Mouse (Mus musculus): ENCODE measurements around the gene Sytl2. TPM values are rescaled to one million over a fixed set of nuclear protein-coding genes. Genes with fewer than 3 reads are reported as not detected.

Sytl2 gene
- polyA plus RNA-seq, 1 experiment: 106 TPM

Other genes with a start within 250 kb of the Sytl2 start
- 148 and 156 TPM in 2 replicates for gene Picalm, start 172.0 kb upstream of the Sytl2 start, polyA plus RNA-seq (2012; rRNA removed)
- 0.04 and 0.12 TPM in 2 replicates for gene Ccdc83, start 36.5 kb upstream of the Sytl2 start, polyA plus RNA-seq (2012; rRNA removed)
- 0.73 and 0.90 TPM in 2 replicates for gene Ccdc89, start 124.3 kb downstream of the Sytl2 start, polyA plus RNA-seq (2012; rRNA removed)
- gene Crebzf, start 140.5 kb downstream of the Sytl2 start, polyA plus RNA-seq (2012; rRNA removed): 71.4 and 104 TPM in 2 replicates
- 44.5 and 51.2 TPM in 2 replicates for gene Tmem126a, start 155.0 kb downstream of the Sytl2 start, polyA plus RNA-seq (2012; rRNA removed)
- gene Tmem126b, start 173.7 kb downstream of the Sytl2 start, polyA plus RNA-seq (2012; rRNA removed): 19.1 and 21.1 TPM in 2 replicates
- gene Dlg2, start 174.4 kb downstream of the Sytl2 start, polyA plus RNA-seq (2012; rRNA removed): 2.1 and 2.9 TPM in 2 replicates